In the genomic region with DNA sequence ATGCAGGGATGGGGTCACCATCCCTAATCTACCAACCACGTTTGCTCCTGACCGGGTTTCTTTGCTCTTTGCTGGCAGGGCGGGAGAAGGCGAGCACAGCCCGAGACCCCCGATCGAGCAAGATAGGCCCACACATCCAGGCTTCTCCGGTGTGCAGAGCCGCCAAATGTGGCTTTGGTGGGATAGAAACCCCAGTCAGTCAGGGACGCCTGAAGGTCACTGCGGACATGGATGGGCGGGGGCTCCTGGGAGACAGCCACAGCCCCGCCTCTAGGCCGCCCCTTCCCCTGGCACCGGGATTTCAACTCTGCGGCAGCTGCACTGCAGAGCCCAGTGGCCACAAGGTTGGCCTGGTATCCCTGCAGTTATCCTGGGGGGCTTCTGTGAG, we compare ENCODE assay signal across 9 mouse cellular contexts. TPM values are rescaled to one million over a fixed set of nuclear protein-coding genes. Genes with fewer than 3 reads are reported as not detected.
DNase-seq lines count a peak whose midpoint lies in the region; ATAC-seq and TF ChIP-seq lines count a peak whose summit lies in the region.
"Had no signal": no experiment of that assay in that cellular context is flagged by ENCODE, and none has a peak within 500 bp of the region (broad histone marks: within the 10 kb centered on the region; RNA-seq: fewer than 3 reads in every experiment).

No protein-coding gene starts in this region.

- no peak for ATAC-seq in heart, embryonic 14.5 days (ENCODE audit: insufficient number of reproducible peaks, insufficient read depth, low FRiP score, low read depth)
- peak; percentile 61 for ATAC-seq in forebrain, embryonic 15.5 days (replicated peaks)
- ATAC-seq in midbrain, embryonic 11.5 days (ENCODE audit: low FRiP score) = peak; percentile 60
- no peak for ATAC-seq in monocyte, adult 5-6 weeks (replicated peaks; ENCODE audit: insufficient number of reproducible peaks, low FRiP score, low TSS enrichment, poor library complexity, severe bottlenecking)

- WGBS in heart, embryonic 14.5 days = 1% methylated on average over 16 of the region's 16 CpGs
- WGBS in forebrain, embryonic 15.5 days = 1% methylated on average over 16 of the region's 16 CpGs
- WGBS in midbrain, embryonic 11.5 days = under 1% methylated on average over 16 of the region's 16 CpGs

- H3K4me2 ChIP-seq in heart, embryonic 14.5 days (ENCODE audit: low read length) = peak overlapping the region; percentile 66
- H3K4me2 ChIP-seq in forebrain, embryonic 15.5 days (replicated peaks) = peak overlapping the region; percentile 77
- peak overlapping the region; percentile 83 for H3K4me2 ChIP-seq in midbrain, embryonic 11.5 days

- intact Hi-C loops in heart, postnatal 36 days (cut with DNase I) = no loop called here

- peak overlapping the region; percentile 19 to 29; a peak in 3 of 4 replicates for H3K4me3 ChIP-seq in heart, embryonic 14.5 days (ENCODE audit: control insufficient read depth in 1 of 2, insufficient read depth in 1 of 2, low read depth in 1 of 2, low read length in 2 of 2)
- H3K4me3 ChIP-seq in ES-E14 (ENCODE audit: insufficient read depth in 1 of 2, low read depth in 1 of 2, low read length in 2 of 2, poor library complexity in 1 of 2, severe bottlenecking in 1 of 2) = peak overlapping the region; percentile 56 to 71
- peak overlapping the region; percentile 57 for H3K4me3 ChIP-seq in forebrain, embryonic 15.5 days
- peak overlapping the region; percentile 44 for H3K4me3 ChIP-seq in midbrain, embryonic 11.5 days (ENCODE audit: low read depth, low read length)

- no peaks in the 10 kb centered on the region for H3K36me3 ChIP-seq in heart, embryonic 14.5 days (ENCODE audit: control insufficient read depth, insufficient read depth, low read length)
- H3K36me3 ChIP-seq in ES-E14 (ENCODE audit: control insufficient read depth, insufficient read depth, low read length, poor library complexity, severe bottlenecking) = no peaks in the 10 kb centered on the region
- no peaks in the 10 kb centered on the region for H3K36me3 ChIP-seq in forebrain, embryonic 15.5 days
- H3K36me3 ChIP-seq in midbrain, embryonic 11.5 days (ENCODE audit: control insufficient read depth, insufficient read depth, low read length) = no peaks in the 10 kb centered on the region

- no peak for DNase-seq in heart, postnatal 36 days
- peak; percentile 13 for DNase-seq in ES-E14 (ENCODE audit: low read depth, low spot score)
- no peak for DNase-seq in midbrain, embryonic 11.5 days (ENCODE audit: low spot score, missing footprints)
- no peak for DNase-seq in thymus, postnatal 25 days
- DNase-seq in urinary bladder, postnatal 25 days (ENCODE audit: low spot score) = no peak

- no peaks in the 10 kb centered on the region for H3K9me3 ChIP-seq in heart, embryonic 14.5 days (ENCODE audit: control insufficient read depth, low read length)
- H3K9me3 ChIP-seq in ES-E14 (ENCODE audit: control insufficient read depth, insufficient read depth, low read depth, low read length) = no peaks in the 10 kb centered on the region
- H3K9me3 ChIP-seq in forebrain, embryonic 15.5 days = no peaks in the 10 kb centered on the region
- no peaks in the 10 kb centered on the region for H3K9me3 ChIP-seq in midbrain, embryonic 11.5 days (ENCODE audit: control insufficient read depth, low read length)

- H3K9ac ChIP-seq in heart, embryonic 14.5 days (ENCODE audit: low read length) = no peak overlapping the region
- H3K9ac ChIP-seq in ES-E14 (ENCODE audit: insufficient read depth, low read depth, low read length, poor library complexity, severe bottlenecking) = peak overlapping the region; percentile 4
- peak overlapping the region; percentile 62 for H3K9ac ChIP-seq in forebrain, embryonic 15.5 days (replicated peaks)
- peak overlapping the region; percentile 55 for H3K9ac ChIP-seq in midbrain, embryonic 11.5 days (ENCODE audit: low read length)

- peaks cover 42% of the 10 kb centered on the region for H3K27me3 ChIP-seq in heart, embryonic 14.5 days (ENCODE audit: control insufficient read depth, insufficient read depth, low read length)
- H3K27me3 ChIP-seq in forebrain, embryonic 15.5 days = peaks cover 9% of the 10 kb centered on the region
- H3K27me3 ChIP-seq in midbrain, embryonic 11.5 days (ENCODE audit: control insufficient read depth, insufficient read depth, low read length) = peaks cover 24% of the 10 kb centered on the region

- in situ Hi-C loops in ES-E14 (cut with MboI; ENCODE audit: low sequenced_read_pairs in 2 of 2, unreplicated experiment in 2 of 2) = no loop called here

- H3K27ac ChIP-seq in heart, embryonic 14.5 days (replicated peaks in 1 of 2; ENCODE audit: control insufficient read depth in 1 of 2, insufficient read depth in 1 of 2, low read depth in 2 of 2, low read length in 2 of 2) = no peak overlapping the region
- no peak overlapping the region for H3K27ac ChIP-seq in ES-E14 (ENCODE audit: insufficient read depth, low read depth, low read length, poor library complexity, severe bottlenecking)
- peak overlapping the region; percentile 35 for H3K27ac ChIP-seq in forebrain, embryonic 15.5 days (replicated peaks)
- H3K27ac ChIP-seq in midbrain, embryonic 11.5 days (ENCODE audit: low read depth, low read length) = no peak overlapping the region

- peaks cover 4 to 11% of the 10 kb centered on the region in 2 experiments; a peak in 3 of 4 replicates for H3K4me1 ChIP-seq in heart, embryonic 14.5 days (ENCODE audit: control insufficient read depth in 2 of 2, insufficient read depth in 2 of 2, low read length in 2 of 2)
- peaks cover 0 to 4% of the 10 kb centered on the region in 2 experiments; a peak in 1 of 4 replicates for H3K4me1 ChIP-seq in ES-E14 (ENCODE audit: control insufficient read depth in 2 of 2, insufficient read depth in 2 of 2, low read length in 2 of 2, poor library complexity in 1 of 2)
- H3K4me1 ChIP-seq in forebrain, embryonic 15.5 days = peaks cover 14% of the 10 kb centered on the region
- H3K4me1 ChIP-seq in midbrain, embryonic 11.5 days (ENCODE audit: control insufficient read depth, insufficient read depth, low read length) = peaks cover 5% of the 10 kb centered on the region; the same call in 1 of the 2 replicates

TF ChIP-seq in ES-E14, 5 proteins besides CTCF, POLR2A, EP300 and RAD21:
- no peak for TF ChIP-seq HCFC1 (IDR thresholded peaks at IDR 0.05; ENCODE audit: borderline replicate concordance, insufficient read depth, low read length)
- TF ChIP-seq ZNF384 (IDR thresholded peaks at IDR 0.05; ENCODE audit: low read depth, low read length) = no peak
- no peak for TF ChIP-seq CHD2 (IDR thresholded peaks at IDR 0.05; ENCODE audit: low read depth, low read length)
- no peak for TF ChIP-seq ZC3H11A (IDR thresholded peaks at IDR 0.05; ENCODE audit: borderline replicate concordance, low read depth, low read length)
- TF ChIP-seq MAFK (IDR thresholded peaks at IDR 0.05; ENCODE audit: insufficient read depth, low read depth, low read length) = no peak

RNA-seq across cellular contexts. Expression of gene Cplx1, which starts 0.4 kb away (rescaled TPM):
- 0.44 and 1.1 TPM in 2 replicates for polyA plus RNA-seq in heart, embryonic 14.5 days (2014; fragmentation: Nextera tagmentation; extraction: Ambion mirVana)
- under 1 TPM in 1 of 2 experiments, not detected in 1; 0.25 TPM for total RNA-seq in heart, postnatal 36 days (2021)
- total RNA-seq in ES-E14 (2012; rRNA removed) = 0.58 and 0.85 TPM in 2 replicates
- 82.8 and 88.1 TPM in 2 replicates for polyA plus RNA-seq in forebrain, embryonic 15.5 days (2015; fragmentation: Nextera tagmentation; extraction: Ambion mirVana)
- 7.4 and 8.7 TPM in 2 replicates for polyA plus RNA-seq in midbrain, embryonic 11.5 days (2014; fragmentation: Nextera tagmentation; extraction: Ambion mirVana)
- total RNA-seq in monocyte, adult 5-6 weeks (2017) = not detected in 3 replicates
- total RNA-seq: liver, adult 2 months had no signal
- polyA plus RNA-seq: liver, adult 2 months had no signal

Comparison
In these comparisons a context has a peak if more than half of its experiments do, and no peak if none do; other contexts are left out.
1. ATAC-seq: peak in forebrain, embryonic 15.5 days (single experiment) and midbrain, embryonic 11.5 days (single experiment); none in heart, embryonic 14.5 days (single experiment) and monocyte, adult 5-6 weeks (single experiment).
2. Peak in every context shown above with its lines, with median percentiles within 50 percentile points of each other: H3K4me2 ChIP-seq and H3K4me3 ChIP-seq.